Mouse (Mus musculus): Measurements from ENCODE around the gene Eif3i. TPM values are rescaled to one million over a fixed set of nuclear protein-coding genes. Genes with fewer than 3 reads are reported as not detected.
A peak's percentile ranks its signal among the peaks of the same experiment; 100 is the strongest.

The Eif3i gene
- polyA plus RNA-seq, 1 experiment from 2014 or later: 288 TPM

DNA sequence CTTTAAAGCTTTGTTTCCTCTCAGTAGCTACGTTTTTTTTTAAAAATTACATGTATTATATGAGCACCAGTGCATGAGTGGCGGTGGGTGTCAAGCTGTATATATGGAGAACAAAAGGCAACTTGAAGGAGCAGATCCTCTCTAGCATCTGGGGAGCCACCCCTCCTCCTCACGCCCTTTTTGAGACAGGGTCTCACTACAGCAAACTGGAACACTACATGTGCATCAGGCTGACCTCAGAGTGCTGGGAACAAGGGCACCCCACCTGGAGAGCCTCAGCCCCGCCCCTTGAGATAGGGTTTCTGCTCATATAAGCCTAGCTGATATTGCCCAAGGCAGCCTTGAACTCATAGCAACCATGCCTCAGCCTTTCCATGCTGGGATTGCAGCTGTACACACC lies 25.0 kb upstream of the Eif3i start:
- WGBS: 37% methylated on average over 4 of the region's 4 CpGs
- no peaks in the 10 kb centered on the region for H3K9me3 ChIP-seq
- H3K27ac ChIP-seq: no peak overlapping the region

GRCm38 (mm10) chr4:129625029-129625370 lies 24.6 kb upstream of the Eif3i start:
- 3% methylated on average over 6 of the region's 6 CpGs for WGBS
- peak overlapping the region; percentile 80 for H3K27ac ChIP-seq
- ATAC-seq (ENCODE audit: low FRiP score, low read depth): no peak; the same call in 1 of the 2 replicates
- peak overlapping the region; percentile 78 for H3K9ac ChIP-seq
- peaks cover 34% of the 10 kb centered on the region for H3K4me1 ChIP-seq
- peak overlapping the region; percentile 86 for H3K4me2 ChIP-seq (replicated peaks)
- peaks cover 39% of the 10 kb centered on the region for H3K36me3 ChIP-seq
- no peaks in the 10 kb centered on the region for H3K9me3 ChIP-seq
- no peaks in the 10 kb centered on the region for H3K27me3 ChIP-seq
- peak overlapping the region; percentile 63 for H3K4me3 ChIP-seq

More for the DNA sequence above, 25.0 kb upstream of the Eif3i start:
- Histone ChIP-seq H3K36me3 (peaks cover 44% of the 10 kb centered on the region), H3K4me3 (no peak overlapping the region), H3K4me2 (replicated peaks) (peak overlapping the region; percentile 86), H3K4me1 (peaks cover 34% of the 10 kb centered on the region), H3K9ac (no peak overlapping the region), H3K27me3 (no peaks in the 10 kb centered on the region)
- no peak for ATAC-seq (ENCODE audit: low FRiP score, low read depth)

- Histone ChIP-seq H3K4me1 (peaks cover 34% of the 10 kb centered on the region), H3K4me3 (peak overlapping the region; percentile 63), H3K36me3 (peaks cover 34% of the 10 kb centered on the region), H3K27ac (peak overlapping the region; percentile 80), H3K4me2 (replicated peaks) (peak overlapping the region; percentile 86), H3K9me3 (no peaks in the 10 kb centered on the region), H3K9ac (peak overlapping the region; percentile 78), H3K27me3 (no peaks in the 10 kb centered on the region)
- ATAC-seq (ENCODE audit: low FRiP score, low read depth): peak; percentile 89
- 1% methylated on average over 18 of the region's 18 CpGs for WGBS
These were observed 24.0 kb upstream of the Eif3i start for GRCm38 (mm10) chr4:129624281-129625028.

DNA sequence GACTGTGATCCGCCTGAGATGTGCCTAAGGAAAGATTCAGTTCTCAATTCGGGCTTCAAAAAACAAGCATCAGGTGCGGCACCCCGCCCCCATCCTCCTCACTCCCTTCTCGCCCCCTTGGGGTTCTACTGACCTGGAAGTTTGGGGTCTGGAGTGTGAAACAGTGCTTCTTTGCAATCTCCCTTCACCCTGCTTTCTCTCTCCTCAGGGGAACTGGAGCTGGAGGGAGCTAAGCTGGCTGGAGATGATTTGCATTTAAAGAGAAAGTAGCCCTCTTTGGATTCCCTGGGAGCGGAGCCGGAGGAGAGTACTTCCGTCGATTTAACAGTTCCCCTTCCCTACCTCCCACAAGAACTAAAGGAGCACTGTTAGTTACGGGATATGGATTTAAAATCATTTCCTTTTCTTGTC lies 23.2 kb upstream of the Eif3i start, which contains the start of gene Ccdc28b:
Gene Ccdc28b, minus strand, starts transcription at position 267 of the 411 bp plus-strand sequence.
- 1% methylated on average over 10 of the region's 10 CpGs for WGBS

DNA sequence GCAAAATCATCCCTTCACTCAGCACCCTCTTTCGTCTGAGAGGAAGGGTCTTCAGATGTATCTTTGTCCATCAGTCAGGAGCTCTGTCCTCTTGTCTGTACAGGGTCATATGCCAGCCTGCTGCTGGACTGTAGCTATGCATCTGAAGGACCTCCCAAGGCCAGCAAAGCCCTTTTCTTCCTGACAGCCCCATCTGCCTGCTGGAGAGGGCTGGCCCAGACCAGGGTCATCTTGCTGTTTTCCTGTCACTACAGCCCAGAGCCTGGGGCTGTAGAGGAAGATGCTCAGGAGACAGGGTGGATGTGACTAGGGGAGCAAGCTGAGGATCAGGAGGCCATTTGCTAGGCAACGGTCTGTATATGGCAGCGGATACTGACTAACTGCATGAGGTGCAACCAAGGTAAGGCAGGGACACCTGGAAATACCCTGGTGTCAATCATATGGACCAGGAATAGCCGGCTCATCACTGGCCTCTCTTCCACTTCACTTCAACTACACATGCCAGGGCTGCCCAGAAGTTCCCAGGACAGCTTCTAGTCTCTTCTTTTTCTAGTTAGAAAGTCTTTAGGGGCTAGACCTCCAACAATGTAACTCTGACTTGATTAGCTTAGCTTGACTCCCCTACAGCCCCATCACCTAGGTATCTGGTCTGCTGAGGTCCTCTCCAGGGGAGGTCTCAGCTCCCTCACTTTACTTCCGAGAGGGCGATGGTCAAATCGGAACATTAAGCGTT lies 22.5 kb upstream of the Eif3i start:
- peaks cover 40% of the 10 kb centered on the region for H3K4me1 ChIP-seq

More for the DNA sequence above, 23.2 kb upstream of the Eif3i start, which contains the start of gene Ccdc28b:
- ATAC-seq (ENCODE audit: low FRiP score, low read depth): no peak
- Histone ChIP-seq H3K4me1 (peaks cover 34% of the 10 kb centered on the region), H3K27ac (peak within 1 kb of the TSS; percentile 80), H3K9ac (peak within 1 kb of the TSS; percentile 78), H3K4me3 (peak within 1 kb of the TSS; percentile 63), H3K36me3 (peaks cover 27% of the 10 kb centered on the region), H3K27me3 (no peaks in the 10 kb centered on the region), H3K4me2 (replicated peaks) (peak within 1 kb of the TSS; percentile 86), H3K9me3 (no peaks in the 10 kb centered on the region)

GRCm38 (mm10) chr4:129622120-129622802 lies 21.8 kb upstream of the Eif3i start:
- Histone ChIP-seq H3K27ac (no peak overlapping the region), H3K4me2 (replicated peaks) (peak overlapping the region; percentile 86)

More for the DNA sequence above, 22.5 kb upstream of the Eif3i start:
- Histone ChIP-seq H3K9ac (peak overlapping the region; percentile 78), H3K36me3 (peaks cover 20% of the 10 kb centered on the region), H3K4me2 (replicated peaks) (peak overlapping the region; percentile 86), H3K4me3 (peak overlapping the region; percentile 63), H3K9me3 (no peaks in the 10 kb centered on the region), H3K27me3 (no peaks in the 10 kb centered on the region), H3K27ac (peak overlapping the region; percentile 80; the same call in 1 of the 2 replicates)
- 22% methylated on average over 8 of the region's 8 CpGs for WGBS
- no peak for ATAC-seq (ENCODE audit: low FRiP score, low read depth)

GRCm38 (mm10) chr4:129621283-129621841 lies 20.9 kb upstream of the Eif3i start:
- H3K27me3 ChIP-seq: no peaks in the 10 kb centered on the region
- H3K9ac ChIP-seq: peak overlapping the region; percentile 27; the same call in 1 of the 2 replicates
- 77% methylated on average over 8 of the region's 8 CpGs for WGBS
- H3K4me1 ChIP-seq: peaks cover 42% of the 10 kb centered on the region
- H3K4me2 ChIP-seq (replicated peaks): 0 out of 2 replicates have a peak overlapping the region, but pooled peaks have one; percentile 1
- no peak overlapping the region for H3K27ac ChIP-seq
- peaks cover 14% of the 10 kb centered on the region for H3K36me3 ChIP-seq
- no peak for ATAC-seq (ENCODE audit: low FRiP score, low read depth)
- no peak overlapping the region for H3K4me3 ChIP-seq
- H3K9me3 ChIP-seq: no peaks in the 10 kb centered on the region

More at GRCm38 (mm10) chr4:129622120-129622802, 21.8 kb upstream of the Eif3i start:
- peak overlapping the region; percentile 31; the same call in 1 of the 2 replicates for H3K9ac ChIP-seq
- H3K9me3 ChIP-seq: no peaks in the 10 kb centered on the region
- peak overlapping the region; percentile 63 for H3K4me3 ChIP-seq
- no peak for ATAC-seq (ENCODE audit: low FRiP score, low read depth)
- H3K4me1 ChIP-seq: peaks cover 42% of the 10 kb centered on the region
- H3K36me3 ChIP-seq: peaks cover 14% of the 10 kb centered on the region
- whole genome bisulfite sequencing: 80% methylated on average over 11 of the region's 11 CpGs
- no peaks in the 10 kb centered on the region for H3K27me3 ChIP-seq

DNA sequence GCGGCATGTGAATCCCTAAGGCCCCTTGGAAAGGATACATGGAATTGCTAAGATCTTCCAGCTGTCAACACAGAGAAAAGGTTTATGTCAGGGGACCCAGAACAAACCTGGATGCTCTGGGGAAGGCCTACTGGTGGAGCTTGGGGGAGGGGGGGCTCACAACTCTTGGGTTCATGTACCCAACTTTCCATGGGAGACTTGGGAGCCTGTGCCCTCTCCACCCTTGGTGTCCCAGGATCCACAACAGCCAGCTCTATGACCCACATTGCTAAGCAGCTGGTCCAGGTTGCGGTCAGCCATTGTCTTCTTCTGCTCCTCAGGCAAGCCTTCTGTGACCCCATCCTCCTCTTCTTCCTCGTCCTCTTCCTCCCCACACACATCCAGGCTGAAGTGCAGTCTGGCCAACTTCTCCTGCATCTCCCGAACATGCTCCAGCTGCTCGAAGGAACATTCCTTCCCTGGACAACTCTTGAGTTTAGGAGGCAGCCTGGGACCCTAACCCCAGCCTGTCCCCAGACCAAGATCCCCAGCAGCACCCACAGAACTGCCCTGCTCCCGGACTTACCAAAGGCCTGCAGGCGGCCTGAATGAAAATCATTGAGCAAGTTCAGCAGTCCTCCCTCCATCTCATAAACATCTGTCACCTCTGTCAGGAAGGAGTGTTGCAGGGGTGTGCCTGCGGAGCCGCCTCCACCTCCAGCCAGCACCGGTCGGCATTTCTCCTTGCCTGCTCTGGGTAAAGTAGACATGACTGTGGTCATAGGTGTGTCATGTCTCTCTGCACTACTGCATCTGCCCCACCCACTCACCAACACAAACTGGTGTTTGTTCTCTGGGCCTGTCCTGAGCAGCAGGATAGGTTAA lies 20.2 kb upstream of the Eif3i start:
- Histone ChIP-seq H3K4me3 (no peak overlapping the region), H3K4me2 (replicated peaks) (0 out of 2 replicates have a peak overlapping the region, but pooled peaks have one; percentile 1), H3K9ac (peak overlapping the region; percentile 27; the same call in 1 of the 2 replicates), H3K27me3 (no peaks in the 10 kb centered on the region), H3K4me1 (peaks cover 38% of the 10 kb centered on the region), H3K9me3 (no peaks in the 10 kb centered on the region), H3K36me3 (peaks cover 18% of the 10 kb centered on the region), H3K27ac (no peak overlapping the region)
- WGBS: 81% methylated on average over 11 of the region's 11 CpGs
- ATAC-seq (ENCODE audit: low FRiP score, low read depth): no peak

GRCm38 (mm10) chr4:129618786-129619691 lies 18.6 kb upstream of the Eif3i start, which contains the start of gene Iqcc:
TSS of gene Iqcc (minus strand) at chr4:129619099.
- peak within 1 kb of the TSS; percentile 88 for H3K4me2 ChIP-seq (replicated peaks)
- peaks cover 24% of the 10 kb centered on the region for H3K4me1 ChIP-seq
- peaks cover 22% of the 10 kb centered on the region for H3K36me3 ChIP-seq
- H3K9ac ChIP-seq: peak within 1 kb of the TSS; percentile 92
- ATAC-seq (ENCODE audit: low FRiP score, low read depth): peak; percentile 91
- H3K9me3 ChIP-seq: no peaks in the 10 kb centered on the region
- peak within 1 kb of the TSS; percentile 88 for H3K27ac ChIP-seq
- WGBS: 3% methylated on average over 44 of the region's 44 CpGs
- H3K4me3 ChIP-seq: peak within 1 kb of the TSS; percentile 76
- H3K27me3 ChIP-seq: no peaks in the 10 kb centered on the region

GRCm38 (mm10) chr4:129618031-129618430 lies 17.6 kb upstream of the Eif3i start:
- whole genome bisulfite sequencing: 94% methylated on average over 5 of the region's 5 CpGs
- H3K27ac ChIP-seq: peak overlapping the region; percentile 88; the same call in 1 of the 2 replicates
- H3K4me3 ChIP-seq: peak overlapping the region; percentile 76

More at GRCm38 (mm10) chr4:129618031-129618430, 17.6 kb upstream of the Eif3i start:
- Histone ChIP-seq H3K9me3 (no peaks in the 10 kb centered on the region), H3K36me3 (peaks cover 25% of the 10 kb centered on the region), H3K9ac (peak overlapping the region; percentile 92), H3K4me2 (replicated peaks) (peak overlapping the region; percentile 88), H3K4me1 (peaks cover 20% of the 10 kb centered on the region), H3K27me3 (no peaks in the 10 kb centered on the region)
- ATAC-seq (ENCODE audit: low FRiP score, low read depth): no peak
